Mouse (Mus musculus) spleen, postnatal 36 days (tissue): ENCODE measurements around the gene Vps16.

Experiments
- DNase-seq, 2 experiments: peaks; one replicate each; pipeline ENCODE4 v3.0.0; 2022; ENCODE audit warnings: low spot score in 2 of 2, mixed read lengths in 1 of 2

Vps16 gene

DNA sequence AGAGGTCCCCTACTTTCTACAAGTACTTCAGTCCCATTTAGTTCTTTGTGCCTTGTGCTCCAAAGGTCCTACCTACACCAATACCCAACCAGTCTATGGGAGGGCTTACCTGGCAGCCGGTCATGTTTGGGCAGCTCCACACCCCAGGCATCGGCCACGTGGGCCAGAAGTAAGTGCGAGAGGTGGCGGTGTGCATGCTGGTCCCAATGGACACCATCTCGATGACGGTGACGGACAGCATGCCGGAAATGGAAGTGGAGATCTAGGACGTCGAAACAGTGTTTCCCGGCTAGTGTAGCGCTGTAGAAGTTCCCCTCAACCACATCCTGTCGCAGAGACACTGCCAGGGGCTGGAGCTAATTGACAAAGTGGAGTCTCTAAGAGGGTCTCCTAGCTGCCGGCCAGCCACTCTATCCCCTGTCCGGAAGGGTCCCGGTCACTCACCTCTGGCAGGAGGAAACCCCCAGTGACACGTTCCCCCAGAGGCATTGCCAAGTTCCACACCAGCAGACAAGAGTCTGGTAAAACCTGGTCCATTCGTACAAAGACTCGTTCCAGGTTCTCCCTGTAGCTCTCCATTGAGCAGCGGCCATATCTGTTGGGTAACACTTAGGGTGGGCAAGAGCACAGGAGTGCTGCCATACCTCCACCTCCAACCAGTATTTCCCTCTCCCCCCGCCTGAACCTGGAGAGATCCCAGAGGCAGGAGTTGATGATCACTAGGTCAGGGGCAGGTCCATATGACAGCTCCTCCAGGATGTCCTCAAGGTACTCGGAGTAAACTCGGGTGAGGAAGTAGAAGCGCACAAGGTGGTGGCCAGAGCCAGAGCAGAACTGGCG, 2.1 kb upstream of the Vps16 start:
- DNase-seq, result no peak

DNA sequence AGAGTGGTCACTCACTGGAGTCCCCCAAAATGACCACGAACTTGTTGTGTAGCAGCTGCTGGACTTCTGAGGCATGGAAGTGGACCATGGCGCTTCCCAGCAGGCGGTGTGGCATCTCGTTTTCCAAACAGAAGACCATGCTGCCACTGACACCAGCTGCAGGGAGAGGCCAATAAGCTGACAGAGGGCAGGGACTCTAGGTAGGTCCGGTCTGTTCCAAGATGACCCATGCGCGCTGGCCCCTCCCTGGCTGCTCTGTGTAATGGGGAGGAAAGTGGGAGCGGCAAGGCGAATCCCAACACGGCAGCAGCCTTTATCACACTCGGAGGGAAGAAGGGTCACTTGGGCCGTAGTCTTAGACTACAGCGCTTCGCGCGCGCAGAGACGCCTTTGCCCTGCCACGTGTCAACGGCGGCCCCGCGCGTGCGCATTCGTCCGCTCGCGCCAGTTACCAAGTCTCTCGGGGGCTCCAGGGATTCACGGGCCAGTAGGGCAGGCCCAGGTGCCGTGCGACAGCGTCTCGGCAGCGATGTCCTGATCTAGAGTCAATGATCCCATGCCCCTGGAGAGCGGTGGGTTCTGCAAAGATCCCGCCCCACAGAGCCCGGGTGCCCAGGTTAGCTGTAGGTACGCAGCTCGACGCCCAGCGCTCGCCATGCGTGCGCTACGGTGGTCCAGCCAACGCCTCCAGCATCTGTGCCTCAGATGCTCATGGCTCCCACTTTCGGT, 578 bp upstream of the Vps16 start:
- DNase-seq, result peak; percentile 75 to 80

DNA sequence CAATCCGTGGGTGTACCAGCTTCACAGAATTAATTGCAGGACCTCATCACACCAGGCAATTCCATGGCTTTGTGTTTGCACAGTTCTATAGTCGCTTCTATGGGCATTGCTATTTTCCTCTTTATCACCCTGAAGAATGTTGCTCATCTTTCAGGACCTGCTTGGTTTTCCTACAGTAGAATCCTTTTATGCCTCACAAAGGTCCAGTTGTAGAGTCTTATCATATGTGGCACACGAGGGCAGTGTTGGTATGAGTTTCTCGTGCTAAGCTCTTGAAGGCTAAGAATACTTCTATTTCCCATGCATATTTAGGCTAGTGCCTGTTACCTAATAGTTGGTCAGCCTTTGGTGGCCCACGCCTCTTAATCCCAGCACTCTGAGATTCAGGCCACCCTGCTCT, 973 bp downstream of the Vps16 start:
- DNase-seq, result no peak

DNA sequence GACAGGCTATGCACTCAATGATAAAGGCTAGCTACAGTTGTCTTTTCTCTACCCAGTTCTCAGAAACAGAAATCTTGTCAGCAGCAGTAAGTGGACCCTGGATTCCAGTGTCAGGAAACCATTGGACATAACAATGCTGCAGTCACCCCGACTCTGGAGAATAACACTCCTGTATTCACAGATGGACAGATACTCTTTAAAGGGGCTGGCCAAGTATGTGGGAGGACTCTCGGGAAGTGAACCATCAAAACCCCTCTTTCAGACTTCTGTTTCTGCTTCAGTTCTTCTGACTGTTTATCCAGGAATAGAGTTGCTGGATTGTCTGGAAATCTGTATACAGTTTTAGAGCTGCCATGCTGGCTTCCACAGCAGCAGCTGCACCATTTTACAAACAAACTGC, 5.7 kb downstream of the Vps16 start:
- DNase-seq, result no peak

DNA sequence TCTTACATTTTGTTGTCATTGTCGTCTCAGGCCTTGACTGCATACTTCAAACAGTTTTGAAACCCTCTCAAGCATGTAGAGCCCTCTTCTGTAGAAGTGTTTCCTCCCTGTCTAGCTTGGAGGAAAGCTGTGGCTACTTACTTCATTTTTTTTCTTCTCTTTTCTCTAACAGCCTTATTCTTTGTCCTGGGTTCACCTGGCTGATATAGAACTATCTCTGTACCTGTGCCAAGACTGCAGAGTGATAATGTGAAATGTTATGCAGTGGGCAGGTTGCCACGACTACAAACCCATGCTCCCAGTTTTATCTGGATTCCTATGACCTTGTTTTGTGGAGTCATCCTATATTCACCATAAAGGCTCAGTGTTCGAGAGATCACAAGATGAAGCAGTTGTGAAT, 6.3 kb downstream of the Vps16 start:
- no peak for DNase-seq

DNA sequence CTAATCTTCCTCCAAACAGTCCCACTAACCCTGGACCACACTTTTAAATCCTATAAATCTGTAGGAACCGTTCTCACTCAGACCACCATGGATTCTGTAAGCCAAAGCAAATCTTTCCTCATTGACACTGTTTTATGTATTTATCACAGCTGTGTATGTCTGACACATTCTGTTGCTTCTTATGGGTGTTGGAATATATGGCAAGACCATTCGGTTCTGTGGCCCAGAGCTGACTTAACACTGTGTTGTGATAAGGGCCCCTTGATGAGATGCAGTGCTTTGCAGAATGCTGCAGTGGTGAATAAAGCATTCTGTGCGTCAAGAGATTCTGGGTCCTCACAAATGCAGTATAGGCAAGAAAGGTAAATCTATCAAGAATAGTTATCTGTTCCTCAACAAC, 8.0 kb downstream of the Vps16 start:
- DNase-seq, result no peak

DNA sequence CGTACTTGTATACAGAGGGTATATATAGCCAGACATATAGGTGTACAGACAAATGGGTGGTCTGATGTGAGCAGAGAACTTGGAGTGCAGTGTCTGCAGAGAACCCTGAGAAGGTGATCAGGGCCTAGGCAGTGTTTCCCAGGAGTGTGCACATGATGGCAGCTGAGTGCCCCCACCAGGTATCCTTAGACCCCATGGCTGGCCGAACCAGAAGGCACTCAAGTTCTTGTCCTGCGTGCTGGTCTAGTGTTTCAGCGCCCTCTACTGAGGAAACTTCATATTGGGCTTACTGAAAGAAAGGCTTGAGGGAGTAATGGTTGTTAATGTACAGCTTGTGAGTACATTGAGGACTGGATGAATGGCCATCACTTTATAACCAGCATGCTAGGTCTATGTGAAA, 9.0 kb downstream of the Vps16 start:
- peak; percentile 44 to 61 for DNase-seq

DNA sequence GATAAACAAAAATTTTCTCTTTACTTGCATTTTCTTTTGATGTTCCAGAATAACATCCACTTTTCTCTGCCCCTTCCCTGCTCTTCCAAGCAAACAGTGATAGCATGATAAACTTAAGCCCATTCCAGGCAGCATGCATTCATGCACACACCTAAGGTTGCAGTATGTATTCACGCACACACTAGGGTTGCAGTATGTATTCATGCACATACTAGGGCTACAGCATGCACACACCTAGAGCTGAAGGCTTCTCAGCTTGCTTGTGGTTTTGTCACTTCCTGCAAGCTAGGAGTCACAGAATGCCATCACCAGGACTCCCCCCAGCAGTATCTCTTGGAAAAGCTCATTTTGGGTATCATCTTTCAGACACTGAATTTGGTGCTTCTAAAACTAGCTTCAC, 12.6 kb downstream of the Vps16 start:
- no peak for DNase-seq

DNA sequence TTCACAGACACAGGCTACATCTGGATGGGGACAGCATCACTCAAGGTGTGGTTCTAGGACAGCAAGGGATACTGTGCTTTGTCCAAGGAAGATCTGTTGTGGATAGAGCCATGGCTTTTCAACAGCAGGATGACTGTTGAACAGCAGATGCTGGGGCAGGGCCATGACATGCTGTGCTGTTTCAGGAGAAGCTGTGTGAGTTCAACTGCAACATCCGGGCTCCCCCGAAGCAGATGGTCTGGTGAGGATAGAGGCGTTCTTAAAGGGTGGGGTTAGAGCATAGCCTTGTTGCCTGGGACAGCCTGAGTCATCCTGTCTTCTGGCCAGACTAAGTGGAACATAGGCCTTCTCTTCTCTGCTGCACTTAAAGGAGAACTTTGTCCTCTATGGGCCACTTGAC, 14.7 kb downstream of the Vps16 start:
- DNase-seq, result no peak

DNA sequence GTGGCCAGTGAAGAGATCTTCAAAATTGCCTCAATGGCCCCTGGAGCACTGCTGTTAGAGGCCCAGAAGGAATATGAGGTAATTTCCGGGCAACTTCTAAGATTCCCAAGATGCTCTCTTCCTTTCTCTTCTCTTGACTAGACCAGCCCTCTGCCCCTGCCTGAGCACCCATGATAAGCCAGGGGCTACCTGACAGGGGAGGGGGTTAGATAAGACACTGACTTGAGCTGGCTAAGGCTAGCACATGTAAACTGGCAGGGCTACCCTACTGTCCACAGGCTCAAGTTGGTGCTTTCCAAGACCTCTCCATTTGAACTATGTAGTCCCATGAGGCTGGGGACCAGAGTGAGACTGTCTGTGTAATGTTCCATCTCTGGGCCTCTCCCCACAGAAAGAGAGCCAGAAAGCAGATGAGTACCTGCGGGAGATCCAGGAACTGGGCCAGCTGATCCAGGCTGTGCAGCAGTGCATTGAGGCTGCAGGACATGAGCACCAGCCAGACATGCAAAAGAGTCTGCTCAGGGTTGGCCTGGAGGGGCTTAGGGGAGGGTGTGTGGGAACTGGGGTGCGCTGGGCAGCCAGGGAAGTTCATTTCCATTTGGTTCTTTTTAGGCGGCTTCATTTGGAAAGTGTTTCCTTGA, 15.8 kb downstream of the Vps16 start:
- DNase-seq, result no peak

DNA sequence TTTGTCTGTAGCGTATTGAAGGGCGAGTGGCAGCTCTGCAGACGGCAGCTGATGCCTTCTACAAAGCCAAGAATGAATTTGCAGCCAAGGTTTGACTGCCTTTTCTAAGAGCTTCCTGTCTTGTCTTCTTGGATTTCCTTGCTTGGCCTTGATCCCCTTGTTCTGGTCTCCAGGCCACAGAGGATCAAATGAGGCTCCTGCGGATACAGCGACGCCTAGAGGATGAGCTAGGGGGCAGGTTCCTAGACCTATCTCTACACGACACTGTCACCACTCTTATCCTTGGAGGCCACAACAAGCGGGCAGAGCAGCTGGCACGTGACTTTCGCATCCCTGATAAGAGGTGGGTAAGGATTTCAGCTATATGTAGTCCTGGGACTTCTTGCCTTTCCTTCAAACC, 18.0 kb downstream of the Vps16 start:
- DNase-seq, result peak; percentile 14 to 25

DNA sequence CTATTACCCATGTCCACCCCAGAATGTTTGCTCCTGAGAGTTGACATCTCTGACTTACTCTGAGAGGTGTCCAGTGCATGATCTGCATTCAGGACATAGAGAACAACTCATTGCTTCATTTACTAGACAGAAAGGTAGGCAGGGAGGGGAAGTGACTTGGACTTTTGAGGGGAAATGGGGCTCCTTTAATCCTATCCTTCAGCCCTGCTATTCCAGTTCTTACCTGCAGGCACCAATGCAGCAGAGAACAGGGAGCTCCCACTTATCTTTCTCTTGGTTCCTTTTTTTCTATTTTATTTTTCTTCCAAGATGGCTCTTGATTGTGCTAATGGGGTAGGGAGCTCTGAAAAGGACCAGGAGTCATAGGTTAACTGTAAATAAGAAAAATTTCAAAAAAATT, 24.3 kb downstream of the Vps16 start:
- no peak for DNase-seq

DNA sequence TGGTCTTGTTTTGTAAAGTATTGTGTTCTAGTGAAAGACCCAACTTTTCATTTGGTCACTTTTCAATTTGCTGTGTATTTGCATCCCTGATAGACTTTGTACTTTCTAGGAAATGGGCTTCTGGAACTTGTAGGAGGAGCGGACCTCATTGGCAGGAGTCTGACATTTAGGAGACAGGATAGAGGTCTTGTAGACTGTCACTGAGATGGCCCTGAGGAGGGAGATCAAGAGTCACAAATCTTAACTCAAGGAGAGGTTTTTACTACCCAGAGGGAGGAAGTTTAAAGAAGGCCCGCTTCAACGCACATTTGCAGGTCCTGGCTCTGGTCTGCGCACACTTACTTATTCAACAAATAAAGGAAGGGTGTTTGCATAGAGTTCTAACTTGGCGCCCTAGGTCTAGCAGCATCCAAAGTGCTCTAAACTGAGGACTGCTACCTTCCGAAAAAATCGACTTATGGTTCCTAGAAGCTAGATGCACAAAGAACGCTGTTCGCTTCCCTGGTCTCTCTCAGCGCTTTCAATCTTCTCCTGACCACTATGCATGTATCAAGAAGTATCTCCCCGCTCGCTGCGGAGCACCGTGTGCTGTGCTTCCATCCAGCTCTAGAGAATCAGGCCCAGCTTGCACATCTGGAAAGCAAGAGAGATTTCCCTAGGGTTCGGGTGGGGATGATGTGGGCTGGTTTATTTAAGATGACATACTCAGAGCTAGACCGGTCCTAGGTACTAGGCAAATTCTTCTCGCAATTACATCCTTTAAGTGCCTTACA, 25.1 kb downstream of the Vps16 start:
- peak; percentile 19 to 30 for DNase-seq

DNA sequence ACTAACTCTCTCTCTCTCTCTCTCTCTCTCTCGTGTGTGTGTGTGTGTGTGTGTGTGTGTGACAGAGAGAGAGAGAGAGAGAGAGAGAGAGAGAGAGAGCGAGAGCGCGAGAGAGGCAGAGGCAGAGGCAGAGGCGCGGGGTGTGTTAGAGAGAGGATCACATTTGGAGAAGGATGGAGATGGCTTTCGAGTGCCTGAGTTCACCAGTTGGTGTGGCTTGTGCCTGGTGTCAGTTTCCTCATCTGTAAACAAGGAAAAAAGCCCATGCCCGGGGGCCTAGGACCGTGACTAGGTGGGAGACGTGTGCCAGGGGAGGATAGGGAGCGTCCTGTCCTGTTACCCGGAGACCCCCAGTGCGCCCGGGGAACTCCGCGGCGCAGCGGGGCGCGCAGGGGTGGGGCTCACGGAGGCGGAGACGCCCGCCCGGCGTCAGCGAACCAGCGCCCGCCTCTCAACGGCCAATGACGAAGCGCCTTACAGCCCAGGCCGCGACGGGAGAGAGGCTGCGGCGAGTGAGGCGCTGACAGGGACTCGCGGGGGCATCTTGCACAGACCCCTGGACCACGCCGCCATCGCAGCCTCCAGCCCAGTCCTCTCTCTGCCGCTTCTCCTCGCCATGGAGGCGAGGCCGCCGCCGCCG, 25.8 kb downstream of the Vps16 start, which contains the start of gene Ptpra:
Gene Ptpra, plus strand, starts transcription at position 485 of the 640 bp plus-strand sequence.
- DNase-seq, result peak; percentile 88

DNA sequence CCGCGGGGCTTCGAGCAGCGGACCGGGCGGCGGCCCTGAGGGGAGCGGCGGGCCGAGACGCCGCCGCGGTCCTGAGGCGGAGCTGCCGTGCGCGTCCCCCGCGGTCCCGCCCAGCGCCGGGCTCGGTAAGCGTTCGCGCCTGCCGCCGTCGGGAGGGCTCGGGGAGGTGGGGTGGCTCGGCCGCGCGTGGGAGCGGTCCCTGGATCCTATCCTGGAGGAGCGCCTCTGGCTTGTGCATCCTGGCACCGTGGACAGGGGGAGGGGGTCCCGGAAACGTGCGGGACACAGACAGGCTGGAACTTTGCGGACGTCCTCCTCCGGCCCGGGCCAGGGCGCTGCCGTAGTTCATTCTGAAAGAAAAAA, 26.3 kb downstream of the Vps16 start:
- peak; percentile 66 to 70 for DNase-seq

DNA sequence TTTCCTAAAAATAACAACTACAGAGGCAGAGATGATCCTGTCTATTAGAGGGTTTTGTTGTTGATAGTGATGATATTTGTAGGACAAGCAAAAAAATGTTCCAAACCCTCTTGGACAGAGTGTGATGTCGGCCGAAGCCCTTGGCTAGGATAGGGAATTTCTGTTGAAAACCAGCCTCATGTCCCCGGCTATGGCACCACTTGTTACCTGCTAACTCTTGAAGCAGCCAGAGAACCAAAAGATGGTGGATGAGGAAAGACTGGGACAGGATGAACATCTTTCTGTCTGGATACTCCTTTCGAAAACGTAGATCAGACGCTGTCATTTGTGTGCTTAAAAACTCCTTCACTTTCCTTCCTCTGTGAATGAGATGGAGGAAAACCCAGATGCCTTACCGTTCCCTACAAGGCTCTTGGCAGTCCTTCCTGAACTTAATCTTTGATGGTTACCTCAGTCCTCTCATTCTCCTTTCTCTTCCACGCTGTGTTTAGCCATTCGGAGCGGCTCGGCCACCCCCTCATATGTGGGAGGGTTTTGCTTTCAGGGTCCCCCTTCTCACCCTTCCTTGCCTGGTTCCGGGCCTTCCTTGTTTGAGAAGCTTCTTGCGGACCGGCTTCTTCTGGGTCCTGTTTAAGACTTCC, 27.1 kb downstream of the Vps16 start:
- DNase-seq, result no peak

DNA sequence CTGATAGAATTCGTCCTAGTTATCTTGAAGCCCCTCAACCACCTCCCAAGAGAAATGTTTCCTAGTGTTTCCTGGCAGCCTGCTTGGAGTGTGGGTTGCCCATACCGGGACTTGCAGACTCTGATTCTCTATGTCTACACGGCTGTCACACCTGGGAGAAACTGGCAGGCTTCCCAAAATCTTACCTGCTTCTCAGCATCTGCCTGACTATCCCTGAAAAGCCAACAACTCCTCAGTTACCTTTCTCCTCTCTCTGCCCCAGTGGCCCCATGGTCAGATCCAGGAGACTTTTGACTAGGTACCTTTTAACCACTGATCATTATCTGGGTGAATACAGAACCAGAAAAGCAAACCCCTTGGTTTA, 27.6 kb downstream of the Vps16 start:
- no peak for DNase-seq

DNA sequence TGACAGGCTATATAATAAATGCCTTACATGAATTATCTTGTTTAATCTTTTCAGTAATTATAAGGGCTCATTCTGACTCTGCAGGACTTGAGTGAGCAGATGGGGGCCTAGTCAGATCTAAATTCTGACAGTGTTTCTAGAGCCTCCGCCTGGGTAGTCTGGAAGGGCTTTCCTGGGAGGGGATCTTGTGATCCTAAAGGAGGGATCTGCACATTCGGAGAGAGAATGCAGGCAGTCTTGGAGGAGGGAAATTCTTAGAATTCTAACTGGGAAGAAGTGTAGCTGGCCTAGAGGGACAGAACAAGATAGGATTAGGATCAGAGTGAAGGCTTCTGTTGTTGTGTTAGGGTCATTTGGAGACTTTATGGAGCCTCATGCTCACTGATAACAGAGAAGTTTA, 28.1 kb downstream of the Vps16 start:
- DNase-seq, result no peak

DNA sequence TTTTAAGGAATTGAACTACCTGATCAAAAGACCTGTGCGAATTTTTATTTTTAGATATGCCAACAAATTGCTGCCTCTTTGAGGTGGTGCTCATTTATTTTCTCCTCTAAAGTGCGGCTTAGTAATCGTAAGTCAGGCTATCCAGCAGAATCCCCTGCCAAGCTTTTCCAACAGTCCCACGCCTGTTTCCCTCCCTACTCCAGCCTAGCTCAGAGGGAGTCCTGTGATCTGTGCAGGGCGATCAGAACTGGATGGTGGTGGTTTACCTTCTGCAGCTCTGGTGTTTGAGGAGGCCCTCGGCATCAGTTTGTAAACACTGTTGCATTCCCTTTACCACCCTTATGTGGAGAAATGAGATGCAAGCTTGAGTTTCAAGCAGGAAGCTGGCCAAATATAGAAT, 29.3 kb downstream of the Vps16 start:
- DNase-seq, result no peak

DNA sequence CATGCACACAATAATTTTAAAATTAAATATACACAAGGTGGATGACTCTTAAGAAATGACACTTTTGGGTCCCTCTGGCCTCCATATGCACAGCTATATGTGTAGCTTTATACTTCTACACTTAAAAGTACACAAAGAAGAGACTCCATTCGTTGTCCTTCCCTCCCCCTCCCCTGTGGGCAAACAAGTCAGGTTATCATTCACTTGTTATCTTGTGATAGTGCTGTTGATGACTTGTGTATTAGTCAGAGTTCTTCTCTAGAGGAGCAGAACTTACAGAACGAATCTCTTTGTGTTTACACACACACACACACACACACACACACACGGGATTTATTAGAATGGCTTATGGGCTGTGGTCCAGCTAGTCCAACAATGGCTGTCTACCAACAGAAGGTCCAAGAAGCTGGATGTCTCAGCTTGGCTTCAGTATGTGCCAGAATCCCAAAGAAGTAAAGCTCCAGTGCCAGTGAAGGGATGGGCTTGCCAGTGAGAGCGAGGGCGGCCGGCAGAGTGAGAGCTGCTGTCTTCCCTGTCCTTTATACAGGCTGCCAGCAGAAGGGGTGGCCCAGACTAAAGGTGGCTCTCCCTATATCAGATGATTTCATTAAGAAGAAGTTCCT, 30.7 kb downstream of the Vps16 start:
- no peak for DNase-seq

DNA sequence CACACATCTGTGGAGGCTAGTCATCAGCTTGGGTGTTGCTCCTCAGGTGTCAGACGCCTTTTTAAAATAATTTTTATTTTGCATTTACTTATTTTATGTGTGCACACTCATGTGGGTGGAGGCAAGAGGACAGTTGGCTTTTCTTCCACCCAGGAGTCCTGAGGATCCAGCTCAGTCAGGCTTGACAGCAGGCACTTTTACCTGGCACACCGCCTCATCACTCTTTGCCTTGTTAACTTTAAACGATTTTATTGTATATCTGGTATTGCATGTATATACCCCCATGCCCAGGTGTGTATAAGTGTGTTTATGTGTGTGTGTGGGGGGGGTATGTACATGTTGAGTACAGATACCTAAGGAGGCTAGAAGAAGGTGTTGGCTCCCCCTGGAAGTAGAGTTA, 33.7 kb downstream of the Vps16 start:
- no peak for DNase-seq
